Mouse (Mus musculus): ENCODE measurements at regions not wholly inside any gene's neighbourhood (a gene's known extent, or its start where the extent isn't known, plus 50 kb on each side); places are given as distances from the start of the nearest gene placed in this dataset.

DNA sequence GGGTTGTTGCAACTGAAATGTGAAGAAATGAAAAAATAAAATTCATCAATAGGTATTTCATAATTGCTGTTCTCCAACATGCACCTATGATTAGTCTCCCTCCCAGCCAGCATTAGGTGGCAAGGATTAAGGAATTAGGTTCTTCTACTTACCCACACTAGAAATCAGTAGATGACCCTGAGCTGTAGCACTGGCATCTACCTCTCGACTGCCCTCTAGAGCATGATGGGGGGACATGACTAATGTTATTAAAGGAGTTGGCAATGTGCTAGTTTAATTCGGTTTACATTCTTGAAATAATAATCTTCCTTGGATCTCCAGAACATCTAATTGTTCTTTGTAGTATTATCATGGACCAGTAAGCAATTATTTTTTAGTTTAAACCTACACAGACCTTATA is 370.9 kb downstream of the Dcdc2c start:
- TF ChIP-seq POLR2A (IDR thresholded peaks at IDR 0.05; ENCODE audit: borderline replicate concordance, insufficient read depth, low read length), result no peak
- no peak for TF ChIP-seq CTCF (IDR thresholded peaks at IDR 0.05; ENCODE audit: borderline replicate concordance, insufficient read depth, low read depth, low read length)
